In genomic region chr2:75669491-75670445, GRCm38 (mm10) we compare ENCODE assay signal across 12 mouse cellular contexts. TPM values are rescaled to one million over a fixed set of nuclear protein-coding genes. Genes with fewer than 3 reads are reported as not detected.
A peak's percentile ranks its signal among the peaks of the same experiment; 100 is the strongest.
DNase-seq lines count a peak whose midpoint lies in the region; ATAC-seq and TF ChIP-seq lines count a peak whose summit lies in the region.
"Had no signal": no experiment of that assay in that cellular context is flagged by ENCODE, and none has a peak within 500 bp of the region (broad histone marks: within the 10 kb centered on the region; RNA-seq: fewer than 3 reads in every experiment).

No protein-coding gene starts in this region.

- H3K4me1 ChIP-seq in kidney, postnatal 0 days (replicated peaks; ENCODE audit: insufficient read depth, low read length): no peaks in the 10 kb centered on the region
- no peaks in the 10 kb centered on the region for H3K4me1 ChIP-seq in ES-Bruce4 (ENCODE audit: control insufficient read depth, insufficient read depth, low read length)
- H3K4me1 ChIP-seq in embryonic facial prominence, embryonic 11.5 days (ENCODE audit: control insufficient read depth, insufficient read depth, low read length): no peaks in the 10 kb centered on the region
- H3K4me1 ChIP-seq in liver, embryonic 11.5 days (replicated peaks; ENCODE audit: control insufficient read depth, insufficient read depth, low read length): no peaks in the 10 kb centered on the region
- H3K4me1 ChIP-seq: embryonic facial prominence, embryonic 15.5 days had no signal

- DNase-seq in kidney, postnatal 0 days (ENCODE audit: low spot score): peak; percentile 28
- DNase-seq in kidney, adult 11 months: no peak
- DNase-seq in embryonic facial prominence, embryonic 11.5 days (ENCODE audit: low spot score): peak; percentile 50
- peak; percentile 54 for DNase-seq in liver, embryonic 11.5 days (ENCODE audit: low spot score)
- DNase-seq in left cerebral cortex, adult 9 months (ENCODE audit: low spot score in 2 of 2): no peak
- no peak for DNase-seq in natural killer cell, adult 2 months (ENCODE audit: low spot score in 2 of 2)
- DNase-seq: kidney, adult 2 months had no signal

- H3K9ac ChIP-seq in kidney, postnatal 0 days (ENCODE audit: low read depth, low read length): no peak overlapping the region
- H3K9ac ChIP-seq in ES-Bruce4 (ENCODE audit: low read depth, poor library complexity, severe bottlenecking): no peak overlapping the region
- no peak overlapping the region for H3K9ac ChIP-seq in embryonic facial prominence, embryonic 11.5 days (replicated peaks; ENCODE audit: low read length)
- no peak overlapping the region for H3K9ac ChIP-seq in liver, embryonic 11.5 days (ENCODE audit: low read depth, low read length)
- H3K9ac ChIP-seq: embryonic facial prominence, embryonic 15.5 days had no signal

- no peak for TF ChIP-seq POLR2A in ES-Bruce4 (IDR thresholded peaks at IDR 0.05; ENCODE audit: insufficient read depth, low read length)

- WGBS in kidney, postnatal 0 days: 49% methylated on average over 14 of the region's 14 CpGs
- 36% methylated on average over 14 of the region's 14 CpGs for WGBS in embryonic facial prominence, embryonic 11.5 days
- WGBS in liver, embryonic 11.5 days: 38% methylated on average over 14 of the region's 14 CpGs

- no peak overlapping the region for H3K4me2 ChIP-seq in kidney, postnatal 0 days (ENCODE audit: low read length)
- H3K4me2 ChIP-seq in embryonic facial prominence, embryonic 11.5 days (ENCODE audit: low read depth, low read length): no peak overlapping the region
- H3K4me2 ChIP-seq in liver, embryonic 11.5 days: no peak overlapping the region
- H3K4me2 ChIP-seq: embryonic facial prominence, embryonic 15.5 days had no signal

- H3K4me3 ChIP-seq in kidney, postnatal 0 days (replicated peaks; ENCODE audit: low read depth, low read length): no peak overlapping the region
- no peak overlapping the region for H3K4me3 ChIP-seq in ES-Bruce4 (ENCODE audit: low read depth, low read length)
- no peak overlapping the region for H3K4me3 ChIP-seq in embryonic facial prominence, embryonic 11.5 days (ENCODE audit: low read depth, low read length)
- H3K4me3 ChIP-seq in liver, embryonic 11.5 days (ENCODE audit: low read depth, low read length): no peak overlapping the region
- H3K4me3 ChIP-seq: embryonic facial prominence, embryonic 15.5 days; megakaryocyte, embryonic 14.5 days had no signal

- no peaks in the 10 kb centered on the region for H3K27me3 ChIP-seq in kidney, postnatal 0 days (ENCODE audit: insufficient read depth, low read length)
- H3K27me3 ChIP-seq in ES-Bruce4 (ENCODE audit: control insufficient read depth, insufficient read depth, low read length, poor library complexity, severe bottlenecking): no peaks in the 10 kb centered on the region
- H3K27me3 ChIP-seq in embryonic facial prominence, embryonic 11.5 days (ENCODE audit: control insufficient read depth, insufficient read depth, low read length): no peaks in the 10 kb centered on the region
- H3K27me3 ChIP-seq in liver, embryonic 11.5 days (replicated peaks; ENCODE audit: control insufficient read depth, insufficient read depth, low read length): no peaks in the 10 kb centered on the region
- H3K27me3 ChIP-seq: embryonic facial prominence, embryonic 15.5 days; megakaryocyte, embryonic 14.5 days had no signal

- TF ChIP-seq EP300 in ES-Bruce4 (IDR thresholded peaks at IDR 0.05; ENCODE audit: insufficient read depth, low read depth, low read length): no peak

- H3K36me3 ChIP-seq in kidney, postnatal 0 days (ENCODE audit: insufficient read depth, low read length): no peaks in the 10 kb centered on the region
- H3K36me3 ChIP-seq in ES-Bruce4 (ENCODE audit: control insufficient read depth, insufficient read depth, low read length, poor library complexity, severe bottlenecking): peaks cover 10% of the 10 kb centered on the region; the same call in 1 of the 2 replicates
- no peaks in the 10 kb centered on the region for H3K36me3 ChIP-seq in embryonic facial prominence, embryonic 11.5 days (replicated peaks; ENCODE audit: control insufficient read depth, insufficient read depth, low read depth, low read length)
- H3K36me3 ChIP-seq in liver, embryonic 11.5 days (ENCODE audit: control insufficient read depth, insufficient read depth, low read length): peaks cover 3% of the 10 kb centered on the region; the same call in 1 of the 2 replicates

- 0 out of 2 replicates have a peak, but pooled peaks have one; percentile 1 for TF ChIP-seq CTCF in kidney, postnatal 0 days (IDR thresholded peaks at IDR 0.05; ENCODE audit: low read depth)
- no peak for TF ChIP-seq CTCF in ES-Bruce4 (IDR thresholded peaks at IDR 0.05; ENCODE audit: low read depth, low read length)

- H3K27ac ChIP-seq in kidney, postnatal 0 days: no peak overlapping the region
- peak overlapping the region; percentile 59; the same call in 1 of the 2 replicates for H3K27ac ChIP-seq in ES-Bruce4 (ENCODE audit: insufficient read depth, low read length)
- H3K27ac ChIP-seq in embryonic facial prominence, embryonic 11.5 days (replicated peaks; ENCODE audit: low read depth, low read length): 0 out of 2 replicates have a peak overlapping the region, but pooled peaks have one; percentile 13
- no peak overlapping the region for H3K27ac ChIP-seq in liver, embryonic 11.5 days (ENCODE audit: low read depth, low read length)
- H3K27ac ChIP-seq: embryonic facial prominence, embryonic 15.5 days had no signal

- 0 out of 2 replicates have a peak, but pooled peaks have one; percentile 15 for ATAC-seq in kidney, postnatal 0 days (replicated peaks; ENCODE audit: low FRiP score, low read depth)
- ATAC-seq in embryonic facial prominence, embryonic 11.5 days (replicated peaks; ENCODE audit: insufficient number of reproducible peaks, low FRiP score, low TSS enrichment, low read depth): no peak
- peak; percentile 35; the same call in 1 of the 2 replicates for ATAC-seq in liver, embryonic 11.5 days (replicated peaks; ENCODE audit: low FRiP score)
- ATAC-seq in CD4-positive, CD25-positive, alpha-beta regulatory T cell, adult 4 months: no peak
- ATAC-seq: activated CD4-positive, CD25-positive, alpha-beta regulatory T cell, adult 4 months had no signal

- no peaks in the 10 kb centered on the region for H3K9me3 ChIP-seq in kidney, postnatal 0 days (replicated peaks; ENCODE audit: low read length)
- H3K9me3 ChIP-seq in ES-Bruce4 (replicated peaks; ENCODE audit: control insufficient read depth, insufficient read depth, low read length, poor library complexity, severe bottlenecking): no peaks in the 10 kb centered on the region
- H3K9me3 ChIP-seq in embryonic facial prominence, embryonic 11.5 days (replicated peaks; ENCODE audit: control insufficient read depth, low read length): no peaks in the 10 kb centered on the region
- H3K9me3 ChIP-seq in liver, embryonic 11.5 days (ENCODE audit: control insufficient read depth, low read length): no peaks in the 10 kb centered on the region
- H3K9me3 ChIP-seq: embryonic facial prominence, embryonic 15.5 days; megakaryocyte, embryonic 14.5 days had no signal

RNA-seq across cellular contexts. Expression of gene Hnrnpa3, which starts 10.7 kb away (rescaled TPM):
- 240 and 270 TPM in 2 replicates for polyA plus RNA-seq in kidney, postnatal 0 days (2015; fragmentation: Nextera tagmentation; extraction: Ambion mirVana)
- polyA plus RNA-seq in ES-Bruce4 (2011; ENCODE audit: insufficient read depth, insufficient read length, low read depth, missing spikeins): 775 and 839 TPM in 2 replicates
- 335 and 356 TPM in 2 replicates for polyA plus RNA-seq in embryonic facial prominence, embryonic 11.5 days (2014; fragmentation: Nextera tagmentation; extraction: Ambion mirVana)
- polyA plus RNA-seq in liver, embryonic 11.5 days (2014; fragmentation: Nextera tagmentation; extraction: Ambion mirVana): 222 and 234 TPM in 2 replicates
- 100 to 1,000 TPM; 113 to 198 TPM for polyA plus RNA-seq in CD4-positive, CD25-positive, alpha-beta regulatory T cell, adult 4 months (2017; shearing (Covaris generic))

RNA-seq across cellular contexts. Expression of gene Nfe2l2, which starts 34.7 kb away (rescaled TPM):
- polyA plus RNA-seq in kidney, postnatal 0 days (2015; fragmentation: Nextera tagmentation; extraction: Ambion mirVana): 96.6 and 97.0 TPM in 2 replicates
- polyA plus RNA-seq in ES-Bruce4 (2011; ENCODE audit: insufficient read depth, insufficient read length, low read depth, missing spikeins): 103 and 105 TPM in 2 replicates
- polyA plus RNA-seq in embryonic facial prominence, embryonic 11.5 days (2014; fragmentation: Nextera tagmentation; extraction: Ambion mirVana): 49.1 and 49.8 TPM in 2 replicates
- polyA plus RNA-seq in liver, embryonic 11.5 days (2014; fragmentation: Nextera tagmentation; extraction: Ambion mirVana): 69.6 and 77.5 TPM in 2 replicates
- 10 to 100 TPM; 41.7 to 45.5 TPM for polyA plus RNA-seq in CD4-positive, CD25-positive, alpha-beta regulatory T cell, adult 4 months (2017; shearing (Covaris generic))

Comparison
In these comparisons a context has a peak if more than half of its experiments do, and no peak if none do; other contexts are left out.
1. DNase-seq: peak in kidney, postnatal 0 days (single experiment), embryonic facial prominence, embryonic 11.5 days (single experiment) and liver, embryonic 11.5 days (single experiment); none in kidney, adult 11 months (single experiment), left cerebral cortex, adult 9 months (0 of 2) and natural killer cell, adult 2 months (0 of 2).
2. ATAC-seq: peak in kidney, postnatal 0 days (single experiment) and liver, embryonic 11.5 days (single experiment); none in embryonic facial prominence, embryonic 11.5 days (single experiment) and CD4-positive, CD25-positive, alpha-beta regulatory T cell, adult 4 months (single experiment).
3. H3K27ac ChIP-seq: peak in ES-Bruce4 (single experiment) and embryonic facial prominence, embryonic 11.5 days (single experiment); none in kidney, postnatal 0 days (single experiment) and liver, embryonic 11.5 days (single experiment).